Mouse (Mus musculus) bone marrow, adult 2 months (tissue): ENCODE measurements at regions not wholly inside any gene's neighbourhood (a gene's known extent, or its start where the extent isn't known, plus 50 kb on each side); places are given as distances from the start of the nearest gene placed in this dataset.

Experiments
- H3K27ac ChIP-seq: fragments of 200-500 bp; 2 replicates; pipeline ENCODE4 v1.5.1; 2012; ENCODE audit warnings: low read depth, mild to moderate bottlenecking, control low read depth, inconsistent platforms, low read length; ENCODE audit not compliant: control insufficient read depth, poor library complexity, insufficient read depth
- H3K4me1 ChIP-seq: fragments of 200-500 bp; 2 replicates; pipeline ENCODE4 v1.6.1; 2011; ENCODE audit warnings: low read length; ENCODE audit not compliant: control insufficient read depth, insufficient read depth
- H3K4me3 ChIP-seq: fragments of 200-500 bp; replicated peaks from 2 replicates; pipeline ENCODE3; 2011; ENCODE audit warnings: mild to moderate bottlenecking, low read depth, low read length, control low read depth; ENCODE audit not compliant: control insufficient read depth
- CTCF ChIP-seq: fragments of 200-500 bp; IDR thresholded peaks from 2 replicates; pipeline ENCODE4 v1.5.1; 2011; ENCODE audit warnings: low read length, control low read depth; ENCODE audit not compliant: control insufficient read depth, insufficient read depth
- POLR2A ChIP-seq: fragments of 200-500 bp; IDR thresholded peaks from 2 replicates; pipeline ENCODE4 v1.6.1; 2011; ENCODE audit warnings: low read depth, mild to moderate bottlenecking, control low read depth, low read length, borderline replicate concordance; ENCODE audit not compliant: control insufficient read depth
- WGBS: fragments of 180-500 bp; shearing (Covaris S2); methylation state at CpG from one replicate; pipeline ENCODE4 v1.1.7; 2018; 5-methylcytosine and 5-hydroxymethylcytosine counted together

- Histone ChIP-seq H3K4me1 (no peaks in the 10 kb centered on the region; the same call in 1 of the 2 replicates), H3K27ac (no peak overlapping the region), H3K4me3 (no peak overlapping the region)
- 63% methylated on average over 3 of the region's 3 CpGs for WGBS
- TF ChIP-seq POLR2A: no peak
- TF ChIP-seq CTCF: no peak
These were observed 107.4 kb upstream of the Teddm2 start for GRCm38 (mm10) chr1:154007440-154007839.

GRCm38 (mm10) chr1:154008593-154009310 lies 108.7 kb upstream of the Teddm2 start:
- H3K4me3 ChIP-seq: no peak overlapping the region
- no peak overlapping the region for H3K27ac ChIP-seq
- no peak for TF ChIP-seq POLR2A
- TF ChIP-seq CTCF: no peak
- H3K4me1 ChIP-seq: no peaks in the 10 kb centered on the region; the same call in 1 of the 2 replicates
- WGBS: 71% methylated on average over 11 of the region's 11 CpGs

GRCm38 (mm10) chr1:154010681-154011080 lies 110.7 kb upstream of the Teddm2 start:
- no peaks in the 10 kb centered on the region; the same call in 1 of the 2 replicates for H3K4me1 ChIP-seq
- TF ChIP-seq POLR2A (no peak), CTCF (no peak)
- H3K4me3 ChIP-seq: no peak overlapping the region
- H3K27ac ChIP-seq: no peak overlapping the region
- 55% methylated on average over 4 of the region's 4 CpGs for WGBS

GRCm38 (mm10) chr1:154016516-154016915 lies 116.5 kb upstream of the Teddm2 start:
- Histone ChIP-seq H3K4me3 (no peak overlapping the region), H3K4me1 (no peaks in the 10 kb centered on the region), H3K27ac (no peak overlapping the region; the same call in 1 of the 2 replicates)
- WGBS: 51% methylated on average over 2 of the region's 2 CpGs
- no peak for TF ChIP-seq CTCF

GRCm38 (mm10) chr1:154018241-154018640 lies 118.2 kb upstream of the Teddm2 start:
- no peak for TF ChIP-seq CTCF
- TF ChIP-seq POLR2A: no peak
- H3K4me3 ChIP-seq: no peak overlapping the region
- no peak overlapping the region for H3K27ac ChIP-seq
- WGBS: 87% methylated on average over 6 of the region's 6 CpGs
- H3K4me1 ChIP-seq: no peaks in the 10 kb centered on the region

- Histone ChIP-seq H3K4me3 (no peak overlapping the region), H3K4me1 (no peaks in the 10 kb centered on the region), H3K27ac (no peak overlapping the region)
- TF ChIP-seq POLR2A (no peak), CTCF (no peak)
- WGBS: 70% methylated on average over 3 of the region's 3 CpGs
These were observed 124.3 kb upstream of the Teddm2 start for GRCm38 (mm10) chr1:154024301-154024700.

GRCm38 (mm10) chr1:154027303-154027702 lies 127.3 kb upstream of the Teddm2 start:
- TF ChIP-seq CTCF (no peak), POLR2A (no peak)
- H3K4me3 ChIP-seq: no peak overlapping the region
- WGBS: 78% methylated on average over 4 of the region's 4 CpGs
- H3K4me1 ChIP-seq: no peaks in the 10 kb centered on the region
- no peak overlapping the region for H3K27ac ChIP-seq

GRCm38 (mm10) chr1:154029826-154030225 lies 129.8 kb upstream of the Teddm2 start:
- Histone ChIP-seq H3K4me3 (no peak overlapping the region), H3K4me1 (peaks cover 5% of the 10 kb centered on the region; the same call in 1 of the 2 replicates), H3K27ac (no peak overlapping the region)
- TF ChIP-seq CTCF (no peak), POLR2A (no peak)
- WGBS: 8% methylated on average over 3 of the region's 3 CpGs
